Mouse (Mus musculus): ENCODE data around the gene Fance.

GRCm38 (mm10) chr17:28371941-28372340, 58.6 kb downstream of the Fance start:
- TF ChIP-seq CTCF (IDR thresholded peaks at IDR 0.05; ENCODE audit: low read depth, low read length) (no peak), POLR2A (IDR thresholded peaks at IDR 0.05; ENCODE audit: insufficient read depth, low read length) (no peak), EP300 (IDR thresholded peaks at IDR 0.05; ENCODE audit: insufficient read depth, low read depth, low read length) (no peak)

All from ES-Bruce4 (cell line).